Mouse (Mus musculus): Measurements from ENCODE around the gene Acsbg2.

Acsbg2 gene

GRCm38 (mm10) chr17:56822380-56822779, 51.9 kb downstream of the Acsbg2 start:
- DNase-seq (ENCODE audit: low spot score in 2 of 2) = no peak

- no peak for DNase-seq (ENCODE audit: low spot score in 2 of 2)
Measured at GRCm38 (mm10) chr17:56819694-56820111, 54.5 kb downstream of the Acsbg2 start.

- no peak for DNase-seq (ENCODE audit: low spot score in 2 of 2)
Measured at GRCm38 (mm10) chr17:56819032-56819545, 55.2 kb downstream of the Acsbg2 start.

GRCm38 (mm10) chr17:56818067-56818636, 56.1 kb downstream of the Acsbg2 start:
- DNase-seq (ENCODE audit: low spot score in 2 of 2) = no peak

- DNase-seq (ENCODE audit: low spot score in 2 of 2) = no peak
Measured at GRCm38 (mm10) chr17:56815057-56815345, 59.2 kb downstream of the Acsbg2 start.

- DNase-seq (ENCODE audit: low spot score in 2 of 2) = peak; percentile 76 to 78
Measured at GRCm38 (mm10) chr17:56814316-56815056, 59.8 kb downstream of the Acsbg2 start.

GRCm38 (mm10) chr17:56810245-56810644, 64.0 kb downstream of the Acsbg2 start:
- peak; percentile 39 to 67 for DNase-seq (ENCODE audit: low spot score in 2 of 2)

- peak; percentile 57 to 67 for DNase-seq (ENCODE audit: low spot score in 2 of 2)
Measured at GRCm38 (mm10) chr17:56808518-56808917, 65.7 kb downstream of the Acsbg2 start.

GRCm38 (mm10) chr17:56805784-56806183, 68.5 kb downstream of the Acsbg2 start:
- DNase-seq (ENCODE audit: low spot score in 2 of 2) = no peak

- DNase-seq (ENCODE audit: low spot score in 2 of 2) = no peak
Measured at GRCm38 (mm10) chr17:56804952-56805351, 69.3 kb downstream of the Acsbg2 start.

GRCm38 (mm10) chr17:56802065-56802464, 72.2 kb downstream of the Acsbg2 start:
- no peak for DNase-seq (ENCODE audit: low spot score in 2 of 2)

GRCm38 (mm10) chr17:56799276-56799675, 75.0 kb downstream of the Acsbg2 start:
- DNase-seq (ENCODE audit: low spot score in 2 of 2) = no peak

- no peak for DNase-seq (ENCODE audit: low spot score in 2 of 2)
Measured at GRCm38 (mm10) chr17:56793614-56794319, 80.5 kb downstream of the Acsbg2 start.
